Mouse (Mus musculus): ENCODE results near the gene Gm31371. TPM values are rescaled to one million over a fixed set of nuclear protein-coding genes. Genes with fewer than 3 reads are reported as not detected.
"Not testable (repeated sequence)": the region's sequence is repeated elsewhere in the genome, so short reads cannot be mapped to it uniquely, and the experiment has no call there.

The Gm31371 gene
- total RNA-seq (2014; rRNA removed) = 0.10 TPM in 1 of 2 replicates, not detected in the other
- not detected in 2 replicates for polyA plus RNA-seq (2015; fragmentation: Nextera tagmentation; extraction: Ambion mirVana)

GRCm38 (mm10) chr8:19903092-19903491, at the start of gene Gm31371:
Gm31371 (plus strand) TSS chr8:19903392.
- not testable (repeated sequence) for ATAC-seq; H3K4me1 ChIP-seq (ENCODE audit: insufficient read depth); DNase-seq; H3K9me3 ChIP-seq (ENCODE audit: low read length); H3K27me3 ChIP-seq (ENCODE audit: insufficient read depth, low read length); H3K4me2 ChIP-seq (ENCODE audit: low read depth); H3K4me3 ChIP-seq (ENCODE audit: low read depth, low read length); H3K27ac ChIP-seq (ENCODE audit: low read depth, low read length); H3K9ac ChIP-seq; H3K36me3 ChIP-seq (ENCODE audit: insufficient read depth)
- 79% methylated on average over 2 of the region's 4 CpGs for WGBS

GRCm38 (mm10) chr8:19906425-19907055, 3.3 kb downstream of the Gm31371 start:
- WGBS = 93% methylated on average over 7 of the region's 8 CpGs
- DNase-seq; H3K4me2 ChIP-seq (ENCODE audit: low read depth); H3K9ac ChIP-seq; ATAC-seq; H3K4me3 ChIP-seq (ENCODE audit: low read depth, low read length); H3K9me3 ChIP-seq (ENCODE audit: low read length); H3K4me1 ChIP-seq (ENCODE audit: insufficient read depth); H3K27ac ChIP-seq (ENCODE audit: low read depth, low read length); H3K27me3 ChIP-seq (ENCODE audit: insufficient read depth, low read length); H3K36me3 ChIP-seq (ENCODE audit: insufficient read depth): not testable (repeated sequence)

GRCm38 (mm10) chr8:19908841-19909321, 5.7 kb downstream of the Gm31371 start:
- not testable (repeated sequence) for H3K4me2 ChIP-seq (ENCODE audit: low read depth); H3K27ac ChIP-seq (ENCODE audit: low read depth, low read length); H3K4me1 ChIP-seq (ENCODE audit: insufficient read depth); H3K27me3 ChIP-seq (ENCODE audit: insufficient read depth, low read length); H3K9me3 ChIP-seq (ENCODE audit: low read length); DNase-seq; H3K4me3 ChIP-seq (ENCODE audit: low read depth, low read length); ATAC-seq; H3K9ac ChIP-seq; H3K36me3 ChIP-seq (ENCODE audit: insufficient read depth)
- WGBS = 87% methylated on average over 4 of the region's 6 CpGs

DNA sequence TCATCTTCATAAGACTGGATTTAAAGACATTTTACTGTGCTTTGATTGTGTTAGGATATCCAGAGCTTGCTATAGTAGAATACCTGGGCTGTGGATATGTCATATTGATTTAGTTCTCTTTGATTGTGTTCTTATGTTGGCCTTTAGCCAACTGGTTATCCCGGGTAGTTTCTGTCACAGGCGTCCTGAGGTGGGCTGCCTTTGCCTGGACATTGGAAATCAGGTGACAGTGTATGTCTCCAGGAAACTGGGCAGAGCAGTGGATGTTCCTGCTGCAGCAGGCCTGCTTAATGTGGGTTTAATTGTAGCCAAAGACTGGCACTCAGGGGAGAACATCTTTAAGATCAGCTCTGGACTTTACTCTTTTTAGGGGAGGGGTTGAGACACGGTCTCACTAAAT, 15.9 kb downstream of the Gm31371 start:
- 83% methylated on average over 2 of the region's 3 CpGs for WGBS
- not testable (repeated sequence) for H3K4me2 ChIP-seq (ENCODE audit: low read depth); H3K27ac ChIP-seq (ENCODE audit: low read depth, low read length); H3K9ac ChIP-seq; H3K4me1 ChIP-seq (ENCODE audit: insufficient read depth); H3K27me3 ChIP-seq (ENCODE audit: insufficient read depth, low read length); H3K36me3 ChIP-seq (ENCODE audit: insufficient read depth); ATAC-seq; DNase-seq; H3K4me3 ChIP-seq (ENCODE audit: low read depth, low read length); H3K9me3 ChIP-seq (ENCODE audit: low read length)

DNA sequence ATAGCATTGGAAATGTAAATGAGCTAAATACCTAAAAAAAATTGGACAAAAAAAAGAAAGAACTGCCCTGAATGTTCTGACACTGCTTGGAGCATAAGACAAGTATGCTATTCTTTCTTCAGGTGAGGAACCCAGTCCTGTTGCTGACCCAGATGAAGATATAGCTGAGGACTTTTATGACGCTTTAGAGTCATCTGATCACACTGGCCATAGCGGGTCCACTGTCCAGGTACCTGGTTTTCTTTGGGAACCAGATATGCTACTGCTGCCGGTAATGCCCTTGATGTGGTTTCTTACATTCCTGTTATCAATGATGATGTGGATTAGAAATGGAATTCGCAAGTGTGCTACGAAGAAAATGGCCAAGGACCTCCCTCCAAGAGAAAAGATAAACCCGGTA, 31.1 kb downstream of the Gm31371 start:
- not testable (repeated sequence) for H3K9me3 ChIP-seq (ENCODE audit: low read length); H3K36me3 ChIP-seq (ENCODE audit: insufficient read depth); H3K4me3 ChIP-seq (ENCODE audit: low read depth, low read length); H3K4me2 ChIP-seq (ENCODE audit: low read depth); ATAC-seq; H3K4me1 ChIP-seq (ENCODE audit: insufficient read depth); DNase-seq; H3K27ac ChIP-seq (ENCODE audit: low read depth, low read length); H3K27me3 ChIP-seq (ENCODE audit: insufficient read depth, low read length); H3K9ac ChIP-seq
- no CpG with 5 or more reads among the region's 6 CpGs for WGBS

DNA sequence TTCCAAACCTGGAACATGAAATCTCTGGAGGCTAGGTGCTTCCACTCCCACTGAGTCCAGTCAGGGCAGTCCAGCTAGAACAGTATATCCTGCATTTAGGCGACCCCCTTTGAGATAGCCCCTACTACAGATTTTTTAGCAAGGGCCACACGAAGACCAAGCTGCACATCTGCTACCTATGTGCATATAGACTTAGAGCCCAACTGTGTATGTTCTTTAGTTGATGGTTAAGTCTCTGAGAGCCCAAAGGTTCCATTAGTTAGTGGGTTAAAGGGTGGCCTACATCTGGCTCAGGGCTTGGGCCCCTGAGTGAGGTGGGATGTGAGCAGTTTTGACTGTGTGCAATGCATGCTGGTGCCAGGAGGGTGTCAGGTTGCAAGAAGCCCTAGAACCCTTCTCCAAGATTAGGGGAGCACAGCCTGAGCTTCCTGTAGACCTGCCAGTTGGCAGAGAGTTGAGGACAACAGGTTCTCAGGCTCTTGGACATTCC, 32.4 kb downstream of the Gm31371 start:
- not testable (repeated sequence) for H3K9ac ChIP-seq; H3K27ac ChIP-seq (ENCODE audit: low read depth, low read length); H3K4me1 ChIP-seq (ENCODE audit: insufficient read depth); H3K27me3 ChIP-seq (ENCODE audit: insufficient read depth, low read length); ATAC-seq; H3K4me3 ChIP-seq (ENCODE audit: low read depth, low read length); H3K36me3 ChIP-seq (ENCODE audit: insufficient read depth); H3K4me2 ChIP-seq (ENCODE audit: low read depth); DNase-seq; H3K9me3 ChIP-seq (ENCODE audit: low read length)
- 67% methylated on average over 1 of the region's 2 CpGs for WGBS

DNA sequence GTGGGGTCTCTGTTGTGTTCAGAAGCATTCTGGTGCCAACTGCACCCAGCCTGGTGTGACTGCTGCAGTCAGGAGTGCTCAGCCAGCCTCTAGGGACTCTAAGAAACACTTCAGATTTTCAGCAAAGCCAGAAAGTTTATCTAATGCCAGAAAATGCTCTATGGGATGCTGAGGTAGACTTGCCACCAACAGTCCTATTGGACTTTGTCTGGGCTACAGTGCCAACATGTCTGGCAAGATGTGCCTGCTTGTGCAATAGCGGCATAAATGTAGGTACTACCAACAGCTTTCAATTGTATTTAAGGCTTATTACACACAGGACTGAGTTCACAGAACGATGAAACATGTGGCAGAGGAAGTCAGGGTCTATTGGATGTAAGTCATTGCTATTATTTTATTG, 57.7 kb downstream of the Gm31371 start:
- Histone ChIP-seq H3K36me3 (ENCODE audit: insufficient read depth) (no peaks in the 10 kb centered on the region), H3K9me3 (ENCODE audit: low read length) (0 out of 2 replicates have a peak, but pooled peaks cover 8% of the 10 kb centered on the region), H3K4me3 (ENCODE audit: low read depth, low read length) (no peak overlapping the region), H3K27ac (ENCODE audit: low read depth, low read length) (no peak overlapping the region), H3K4me1 (ENCODE audit: insufficient read depth) (no peaks in the 10 kb centered on the region), H3K27me3 (ENCODE audit: insufficient read depth, low read length) (no peaks in the 10 kb centered on the region), H3K4me2 (ENCODE audit: low read depth) (no peak overlapping the region), H3K9ac (no peak overlapping the region)
- no peak for TF ChIP-seq CTCF (IDR thresholded peaks at IDR 0.05; ENCODE audit: low read depth)
- ATAC-seq = no peak
- WGBS = 75% methylated on average over 2 of the region's 2 CpGs
- DNase-seq = no peak

DNA sequence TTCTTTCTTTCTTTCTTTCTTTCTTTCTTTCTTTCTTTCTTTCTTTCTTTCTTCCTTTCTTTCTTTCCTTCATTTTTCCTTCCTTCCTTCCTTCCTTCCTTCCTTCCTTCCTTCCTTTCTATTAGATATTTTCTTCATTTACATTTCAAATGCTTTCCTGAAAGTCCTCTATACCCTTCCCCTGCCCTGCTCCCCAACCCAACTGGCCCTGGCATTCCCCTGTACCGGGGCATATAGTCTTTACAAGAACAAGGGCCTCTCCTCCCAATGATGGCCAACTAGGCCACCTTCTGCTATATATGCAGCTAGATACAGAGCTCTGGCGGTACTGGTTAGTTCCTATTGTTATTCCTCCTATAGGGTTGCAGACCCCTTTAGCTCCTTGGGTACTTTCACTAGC, 60.6 kb downstream of the Gm31371 start:
- DNase-seq = not testable (repeated sequence)

GRCm38 (mm10) chr8:19968151-19968550, 65.0 kb downstream of the Gm31371 start:
- H3K27me3 ChIP-seq (ENCODE audit: insufficient read depth, low read length); H3K4me1 ChIP-seq (ENCODE audit: insufficient read depth); H3K9ac ChIP-seq; DNase-seq; H3K36me3 ChIP-seq (ENCODE audit: insufficient read depth); H3K9me3 ChIP-seq (ENCODE audit: low read length); H3K4me2 ChIP-seq (ENCODE audit: low read depth); ATAC-seq; H3K27ac ChIP-seq (ENCODE audit: low read depth, low read length); H3K4me3 ChIP-seq (ENCODE audit: low read depth, low read length): not testable (repeated sequence)
- 64% methylated on average over 2 of the region's 2 CpGs for WGBS

More for the DNA sequence above, 60.6 kb downstream of the Gm31371 start:
- not testable (repeated sequence) for H3K4me1 ChIP-seq (ENCODE audit: insufficient read depth); H3K27ac ChIP-seq (ENCODE audit: low read depth, low read length); ATAC-seq; H3K4me3 ChIP-seq (ENCODE audit: low read depth, low read length); H3K9ac ChIP-seq; H3K9me3 ChIP-seq (ENCODE audit: low read length); H3K36me3 ChIP-seq (ENCODE audit: insufficient read depth); H3K27me3 ChIP-seq (ENCODE audit: insufficient read depth, low read length); H3K4me2 ChIP-seq (ENCODE audit: low read depth)
- WGBS = 76% methylated on average over 2 of the region's 2 CpGs

GRCm38 (mm10) chr8:19975237-19975636, 72.0 kb downstream of the Gm31371 start:
- not testable (repeated sequence) for ATAC-seq; H3K4me2 ChIP-seq (ENCODE audit: low read depth); H3K4me3 ChIP-seq (ENCODE audit: low read depth, low read length); H3K27me3 ChIP-seq (ENCODE audit: insufficient read depth, low read length); H3K27ac ChIP-seq (ENCODE audit: low read depth, low read length); DNase-seq; H3K4me1 ChIP-seq (ENCODE audit: insufficient read depth); H3K36me3 ChIP-seq (ENCODE audit: insufficient read depth); H3K9ac ChIP-seq; H3K9me3 ChIP-seq (ENCODE audit: low read length)
- WGBS = 91% methylated on average over 6 of the region's 6 CpGs
